Mouse (Mus musculus) MEL (cell line): Measurements from ENCODE around the gene Zfp637. TPM values are rescaled to one million over a fixed set of nuclear protein-coding genes. Genes with fewer than 3 reads are reported as not detected.

ENCODE experiments used
- DNase-seq: peaks from one replicate; pipeline ENCODE4 v3.0.0; 2011; ENCODE audit warnings: low read depth, low spot score
- H3K27ac ChIP-seq: 2 replicates; pipeline ENCODE4 v1.5.1; 2012; ENCODE audit warnings: low read depth, mild to moderate bottlenecking, control low read depth, low read length, moderate library complexity; ENCODE audit not compliant: control insufficient read depth
- H3K27me3 ChIP-seq, 2 experiments: fragments of 150-350 bp in 1 of 2; sonication (generic) in 1 of 2; 2 replicates each; pipeline ENCODE4 v1.6.1; 2012; ENCODE audit warnings: low read length in 2 of 2, mild to moderate bottlenecking in 2 of 2, improper control_type of control experiment in 1 of 2, moderate library complexity in 1 of 2; ENCODE audit not compliant: insufficient read depth in 2 of 2, control insufficient read depth in 1 of 2
- H3K36me3 ChIP-seq, 2 experiments: 2 replicates each; pipeline ENCODE4 v1.6.1; 2012 to 2014; ENCODE audit warnings: low read length in 2 of 2, improper control_type of control experiment in 1 of 2, inconsistent platforms in 1 of 2, mild to moderate bottlenecking in 1 of 2; ENCODE audit not compliant: insufficient read depth in 2 of 2, control insufficient read depth in 1 of 2
- H3K4me1 ChIP-seq, 2 experiments: fragments of 150-350 bp in 1 of 2; sonication (generic) in 1 of 2; 2 replicates each; pipeline ENCODE4 v1.6.1; 2012; ENCODE audit warnings: low read length in 2 of 2, improper control_type of control experiment in 1 of 2, mild to moderate bottlenecking in 1 of 2; ENCODE audit not compliant: insufficient read depth in 2 of 2, control insufficient read depth in 1 of 2
- H3K4me3 ChIP-seq, 2 experiments: fragments of 150-350 bp in 1 of 2; sonication (generic) in 1 of 2; 2 replicates each; pipeline ENCODE4 v1.5.1; 2012; ENCODE audit warnings: low read depth in 2 of 2, low read length in 2 of 2, mild to moderate bottlenecking in 2 of 2, moderate library complexity in 2 of 2, control low read depth in 1 of 2, improper control_type of control experiment in 1 of 2; ENCODE audit not compliant: control insufficient read depth in 1 of 2, insufficient read depth in 1 of 2
- H3K79me2 ChIP-seq: 2 replicates; pipeline ENCODE4 v1.6.1; 2012; ENCODE audit warnings: mild to moderate bottlenecking, low read length, moderate library complexity; ENCODE audit not compliant: control insufficient read depth, poor library complexity, insufficient read depth
- H3K9ac ChIP-seq: 2 replicates; pipeline ENCODE4 v1.6.1; 2012; ENCODE audit warnings: low read depth, mild to moderate bottlenecking, control low read depth, low read length, moderate library complexity; ENCODE audit not compliant: control insufficient read depth, poor library complexity, severe bottlenecking
- H3K9me3 ChIP-seq: fragments of 150-350 bp; sonication (generic); replicated peaks from 2 replicates; pipeline ENCODE4 v1.6.1; 2012; ENCODE audit warnings: mild to moderate bottlenecking, low read length, improper control_type of control experiment, moderate library complexity; ENCODE audit not compliant: insufficient read depth
- BHLHE40 ChIP-seq: IDR thresholded peaks from 2 replicates; pipeline ENCODE4 v1.6.1; 2012; ENCODE audit warnings: low read depth, mild to moderate bottlenecking, inconsistent platforms, low read length, improper control_type of control experiment, borderline replicate concordance
- CHD1 ChIP-seq: IDR thresholded peaks from 2 replicates; pipeline ENCODE4 v1.6.1; 2012; ENCODE audit warnings: low read depth, mild to moderate bottlenecking, inconsistent platforms, low read length, improper control_type of control experiment
- CTCF ChIP-seq, 3 experiments: IDR thresholded peaks in 2 of 3; conservative IDR thresholded peaks in 1 of 3; 2 replicates each; pipeline ENCODE4 v1.5.1; 2011 to 2012; ENCODE audit warnings: low read length in 3 of 3, low read depth in 2 of 3, mild to moderate bottlenecking in 2 of 3, improper control_type of control experiment in 1 of 3, inconsistent platforms in 1 of 3, mixed read lengths in 1 of 3, moderate library complexity in 1 of 3; ENCODE audit not compliant: control insufficient read depth in 1 of 3, insufficient read depth in 1 of 3, poor library complexity in 1 of 3, severe bottlenecking in 1 of 3
- ELF1 ChIP-seq: IDR thresholded peaks from 2 replicates; pipeline ENCODE4 v1.6.1; 2014; ENCODE audit warnings: low read depth, mild to moderate bottlenecking, inconsistent platforms, low read length, improper control_type of control experiment, moderate library complexity
- EP300 ChIP-seq, 2 experiments: IDR thresholded peaks; 2 replicates each; pipeline ENCODE4 v1.6.1; 2011; ENCODE audit warnings: improper control_type of control experiment in 2 of 2, low read length in 2 of 2, low read depth in 1 of 2, mild to moderate bottlenecking in 1 of 2
- ETS1 ChIP-seq: IDR thresholded peaks from 2 replicates; pipeline ENCODE4 v1.6.1; 2012; ENCODE audit warnings: low read depth, mild to moderate bottlenecking, inconsistent platforms, low read length, improper control_type of control experiment, moderate library complexity
- GABPA ChIP-seq: IDR thresholded peaks from 2 replicates; pipeline ENCODE4 v1.6.1; 2012; ENCODE audit warnings: low read depth, mild to moderate bottlenecking, inconsistent platforms, low read length, improper control_type of control experiment, moderate library complexity
- GATA1 ChIP-seq: IDR thresholded peaks from 2 replicates; pipeline ENCODE4 v1.6.1; 2011; ENCODE audit warnings: low read depth, low read length, improper control_type of control experiment
- JUND ChIP-seq: IDR thresholded peaks from 2 replicates; pipeline ENCODE4 v1.6.1; 2011; ENCODE audit warnings: low read depth, mild to moderate bottlenecking, improper control_type of control experiment, low read length
- KAT2A ChIP-seq: conservative IDR thresholded peaks from 2 replicates; pipeline ENCODE4 v1.6.1; 2012; ENCODE audit warnings: low read depth, low read length, improper control_type of control experiment, inconsistent platforms
- MAX ChIP-seq: IDR thresholded peaks from 2 replicates; pipeline ENCODE4 v1.6.1; 2011; ENCODE audit warnings: low read length, improper control_type of control experiment
- MAZ ChIP-seq: IDR thresholded peaks from 2 replicates; pipeline ENCODE4 v1.6.1; 2012; ENCODE audit warnings: low read depth, mild to moderate bottlenecking, inconsistent platforms, low read length, improper control_type of control experiment
- MEF2A ChIP-seq: IDR thresholded peaks from 2 replicates; pipeline ENCODE4 v1.6.1; 2014; ENCODE audit warnings: low read depth, mild to moderate bottlenecking, inconsistent platforms, low read length, improper control_type of control experiment; ENCODE audit not compliant: poor library complexity, insufficient replicate concordance, severe bottlenecking; ENCODE audit errors: extremely low read depth
- MXI1 ChIP-seq: IDR thresholded peaks from 2 replicates; pipeline ENCODE4 v1.6.1; 2011; ENCODE audit warnings: mild to moderate bottlenecking, low read depth, low read length, improper control_type of control experiment
- MYB ChIP-seq: IDR thresholded peaks from 2 replicates; pipeline ENCODE4 v1.6.1; 2011; ENCODE audit warnings: mild to moderate bottlenecking, low read depth, low read length, improper control_type of control experiment
- NELFE ChIP-seq: IDR thresholded peaks from 2 replicates; pipeline ENCODE4 v1.6.1; 2011; ENCODE audit warnings: low read depth, low read length, improper control_type of control experiment
- NRF1 ChIP-seq: IDR thresholded peaks from 2 replicates; pipeline ENCODE4 v1.6.1; 2014; ENCODE audit warnings: low read depth, mild to moderate bottlenecking, inconsistent platforms, low read length, improper control_type of control experiment, moderate library complexity; ENCODE audit not compliant: poor library complexity, insufficient read depth, severe bottlenecking
- POLR2A ChIP-seq, 2 experiments: IDR thresholded peaks; 2 replicates each; pipeline ENCODE4 v1.6.1; 2011 to 2012; ENCODE audit warnings: low read length in 2 of 2, mild to moderate bottlenecking in 2 of 2, control low read depth in 1 of 2, improper control_type of control experiment in 1 of 2, low read depth in 1 of 2, moderate library complexity in 1 of 2; ENCODE audit not compliant: control insufficient read depth in 1 of 2, insufficient read depth in 1 of 2, poor library complexity in 1 of 2
- POLR2AphosphoS2 ChIP-seq: IDR thresholded peaks from 2 replicates; pipeline ENCODE4 v1.6.1; 2011; ENCODE audit warnings: low read length, improper control_type of control experiment
- POLR2AphosphoS5 ChIP-seq: IDR thresholded peaks from 2 replicates; pipeline ENCODE4 v1.6.1; 2012; ENCODE audit warnings: low read depth, borderline replicate concordance, mild to moderate bottlenecking, inconsistent platforms, low read length, moderate library complexity, mixed read lengths
- RAD21 ChIP-seq: IDR thresholded peaks from 2 replicates; pipeline ENCODE4 v1.6.1; 2011; ENCODE audit warnings: mild to moderate bottlenecking, low read depth, low read length, improper control_type of control experiment
- RCOR1 ChIP-seq: IDR thresholded peaks from 2 replicates; pipeline ENCODE4 v1.6.1; 2012; ENCODE audit warnings: low read depth, mild to moderate bottlenecking, inconsistent platforms, low read length, improper control_type of control experiment
- SIN3A ChIP-seq: IDR thresholded peaks from 2 replicates; pipeline ENCODE4 v1.6.1; 2012; ENCODE audit warnings: low read length, improper control_type of control experiment, inconsistent platforms
- SMC3 ChIP-seq: IDR thresholded peaks from 2 replicates; pipeline ENCODE4 v1.6.1; 2011; ENCODE audit warnings: low read depth, low read length, improper control_type of control experiment
- TAL1 ChIP-seq: IDR thresholded peaks from 2 replicates; pipeline ENCODE4 v1.6.1; 2012; ENCODE audit warnings: mild to moderate bottlenecking, inconsistent platforms, low read length, moderate library complexity, mixed read lengths
- TBP ChIP-seq: IDR thresholded peaks from 2 replicates; pipeline ENCODE4 v1.8.0; 2011; ENCODE audit warnings: low read depth, low read length, improper control_type of control experiment
- TCF12 ChIP-seq: IDR thresholded peaks from 2 replicates; pipeline ENCODE4 v1.6.1; 2014; ENCODE audit warnings: low read depth, mild to moderate bottlenecking, inconsistent platforms, low read length, improper control_type of control experiment, moderate library complexity
- UBTF ChIP-seq: IDR thresholded peaks from 2 replicates; pipeline ENCODE4 v1.6.1; 2012; ENCODE audit warnings: low read depth, mild to moderate bottlenecking, inconsistent platforms, low read length, improper control_type of control experiment, moderate library complexity, borderline replicate concordance; ENCODE audit not compliant: insufficient read depth
- USF1 ChIP-seq: IDR thresholded peaks from 2 replicates; pipeline ENCODE4 v1.6.1; 2014; ENCODE audit warnings: low read depth, mild to moderate bottlenecking, inconsistent platforms, low read length, improper control_type of control experiment, moderate library complexity
- USF2 ChIP-seq, 2 experiments: IDR thresholded peaks; 2 replicates each; pipeline ENCODE4 v1.6.1; 2011 to 2012; ENCODE audit warnings: improper control_type of control experiment in 2 of 2, low read length in 2 of 2, borderline replicate concordance in 1 of 2, inconsistent platforms in 1 of 2, low read depth in 1 of 2, mild to moderate bottlenecking in 1 of 2; ENCODE audit not compliant: insufficient read depth in 1 of 2
- ZC3H11A ChIP-seq: IDR thresholded peaks from 2 replicates; pipeline ENCODE4 v1.6.1; 2012; ENCODE audit warnings: low read depth, mild to moderate bottlenecking, inconsistent platforms, low read length, improper control_type of control experiment
- ZKSCAN1 ChIP-seq: IDR thresholded peaks from 2 replicates; pipeline ENCODE4 v1.6.1; 2012; ENCODE audit warnings: low read depth, mild to moderate bottlenecking, inconsistent platforms, low read length, improper control_type of control experiment, moderate library complexity
- ZMIZ1 ChIP-seq: IDR thresholded peaks from 2 replicates; pipeline ENCODE4 v1.6.1; 2012; ENCODE audit warnings: low read depth, mild to moderate bottlenecking, inconsistent platforms, low read length, improper control_type of control experiment, moderate library complexity
- polyA plus RNA-seq, 2 experiments: library from polyadenylated mRNA; stranded (reverse) in 1 of 2; unstranded in 1 of 2; fragments of >175 nt in 1 of 2; fragments of >200 nt in 1 of 2; gene quantifications; 2 replicates each; pipeline versions ENCODE4 v1.2.1 to v1.2.4; 2012; ENCODE audit warnings: low replicate concordance in 2 of 2, low read depth in 1 of 2; ENCODE audit not compliant: insufficient read length in 2 of 2, insufficient read depth in 1 of 2, missing spikeins in 1 of 2
- total RNA-seq: library from RNA; depleted of rRNA; stranded (reverse); fragments of 300-350 nt; gene quantifications from 2 replicates; pipeline ENCODE4 v1.2.3, GENCODE M21; 2012

Gene Zfp637
- total and polyA plus RNA-seq, 3 experiments: 52.4 to 53.8 TPM; not detected in 1

DNA sequence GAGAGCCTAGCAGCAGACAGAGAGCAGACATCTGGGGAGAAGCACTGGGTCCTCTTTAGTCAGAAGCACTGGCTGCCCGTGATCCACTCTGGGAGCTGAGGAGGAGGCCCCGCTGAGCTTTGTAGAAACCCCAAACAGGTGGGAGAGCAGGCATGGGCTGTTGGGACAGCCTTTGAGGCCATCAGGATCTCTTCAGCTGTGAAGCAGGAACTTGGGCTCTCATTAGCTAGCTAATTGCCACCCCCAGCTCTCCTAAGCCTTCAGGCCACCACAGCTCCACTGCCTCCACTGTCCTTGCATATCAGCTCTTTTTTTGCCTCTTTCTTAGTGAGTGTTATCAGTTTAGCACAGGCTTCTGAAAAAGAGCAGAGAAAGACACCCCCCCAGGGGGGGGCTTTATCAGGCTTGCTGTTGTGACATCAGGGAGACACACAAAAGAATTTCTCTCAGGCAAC lies 47.7 kb downstream of the Zfp637 start (continued):
- peak; percentile 100 for TF ChIP-seq TCF12
- TF ChIP-seq TAL1: peak; percentile 95
- TF ChIP-seq SMC3: no peak
- peak; percentile 98 for TF ChIP-seq SIN3A
- peak; percentile 41; the same call in 1 of the 2 replicates for TF ChIP-seq KAT2A
- no peak for TF ChIP-seq ZMIZ1
- no peak for TF ChIP-seq CHD1
- peak; percentile 62; the same call in 1 of the 2 replicates for TF ChIP-seq JUND
- peak; percentile 60; the same call in 1 of the 2 replicates for TF ChIP-seq POLR2AphosphoS2
- no peak for TF ChIP-seq NRF1
- no peak for TF ChIP-seq POLR2AphosphoS5
- peak; percentile 11; the same call in 1 of the 2 replicates for TF ChIP-seq MAX

- peaks cover 19 to 32% of the 10 kb centered on the region in 2 experiments for H3K4me1 ChIP-seq
- H3K4me3 ChIP-seq: peak overlapping the region in 1 of 2 experiments; percentile 1; a peak in 2 of 4 replicates
- H3K27ac ChIP-seq: peak overlapping the region; percentile 77
- H3K9me3 ChIP-seq: no peaks in the 10 kb centered on the region
- peak overlapping the region; percentile 83 for H3K9ac ChIP-seq
- no peaks in the 10 kb centered on the region for H3K27me3 ChIP-seq
- peaks cover 10% of the 10 kb centered on the region for H3K79me2 ChIP-seq
- H3K36me3 ChIP-seq: peaks cover 0 to 39% of the 10 kb centered on the region in 2 experiments; a peak in 2 of 4 replicates
- DNase-seq: peak; percentile 69
- TF ChIP-seq MXI1 (peak; percentile 90), POLR2A (IDR thresholded peaks at IDR 0.05; ENCODE audit: control insufficient read depth in 1 of 2, insufficient read depth in 1 of 2, low read depth in 1 of 2, low read length in 2 of 2, poor library complexity in 1 of 2) (0 out of 4 replicates have a peak, but pooled peaks of 1 of the 2 experiments have one; percentile 7), JUND (no peak), TBP (no peak), RCOR1 (no peak), MEF2A (no peak), TCF12 (no peak), GABPA (no peak), USF2 (IDR thresholded peaks at IDR 0.05; ENCODE audit: borderline replicate concordance in 1 of 2, insufficient read depth in 1 of 2, low read depth in 1 of 2, low read length in 2 of 2) (no peak), ETS1 (peak; percentile 48; the same call in 1 of the 2 replicates), USF1 (peak; percentile 50; the same call in 1 of the 2 replicates), MAZ (no peak), TAL1 (no peak), ELF1 (no peak), ZMIZ1 (no peak), POLR2AphosphoS5 (no peak), MYB (no peak), NELFE (no peak), UBTF (no peak), GATA1 (no peak), KAT2A (no peak), RAD21 (no peak), EP300 (IDR thresholded peaks at IDR 0.05; ENCODE audit: low read depth in 1 of 2, low read length in 2 of 2) (peak in 1 of 2 experiments; percentile 35; a peak in 1 of 4 replicates), CHD1 (no peak), MAX (peak; percentile 84), BHLHE40 (no peak), ZKSCAN1 (no peak), CTCF (IDR thresholded peaks at IDR 0.05 in 2 of 3, conservative IDR thresholded peaks at IDR 0.05 in 1 of 3; ENCODE audit: control insufficient read depth in 1 of 3, insufficient read depth in 1 of 3, low read depth in 2 of 3, low read length in 3 of 3, poor library complexity in 1 of 3, severe bottlenecking in 1 of 3) (no peak), SMC3 (no peak), ZC3H11A (no peak)
Measured at GRCm38 (mm10) chr6:117890257-117890656, 49.3 kb downstream of the Zfp637 start.
